Mouse (Mus musculus) ES-Bruce4 (cell line): ENCODE measurements at regions not wholly inside any gene's neighbourhood (a gene's known extent, or its start where the extent isn't known, plus 50 kb on each side); places are given as distances from the start of the nearest gene placed in this dataset.

Experiments
- CTCF ChIP-seq: IDR thresholded peaks from one replicate; pipeline ENCODE4 v1.8.1; 2011; ENCODE audit warnings: low read depth, low read length
- EP300 ChIP-seq: IDR thresholded peaks from 2 replicates; pipeline ENCODE4 v1.6.1; 2011; ENCODE audit warnings: low read depth, low read length; ENCODE audit not compliant: insufficient read depth
- POLR2A ChIP-seq: IDR thresholded peaks from one replicate; pipeline ENCODE4 v1.8.1; 2011; ENCODE audit warnings: low read length; ENCODE audit not compliant: insufficient read depth

- TF ChIP-seq POLR2A: no peak
- TF ChIP-seq CTCF: no peak
- no peak for TF ChIP-seq EP300
Measured at GRCm38 (mm10) chr11:24235326-24235725, 157.5 kb downstream of the Bcl11a start.
